Mouse (Mus musculus) embryonic facial prominence, embryonic 12.5 days (tissue): ENCODE results near the gene Slc38a11. TPM values are rescaled to one million over a fixed set of nuclear protein-coding genes. Genes with fewer than 3 reads are reported as not detected.

Experiments used
- ATAC-seq: fragments of 200-750 bp; cut with Nextera tagmentation; 2 replicates; pipeline ENCODE4 v1.8.0; 2017; ENCODE audit not compliant: insufficient number of reproducible peaks, insufficient read depth, low FRiP score, low TSS enrichment
- H3K27ac ChIP-seq: fragments of 300-500 bp; sonication (generic); 2 replicates; pipeline ENCODE4 v1.5.1; 2016; ENCODE audit warnings: mild to moderate bottlenecking
- H3K27me3 ChIP-seq: fragments of 300-500 bp; sonication (generic); 2 replicates; pipeline ENCODE4 v1.6.1; 2016; ENCODE audit warnings: mild to moderate bottlenecking, moderate library complexity
- H3K36me3 ChIP-seq: fragments of 300-500 bp; sonication (generic); 2 replicates; pipeline ENCODE4 v1.6.1; 2016; ENCODE audit warnings: mild to moderate bottlenecking
- H3K4me1 ChIP-seq: fragments of 300-500 bp; sonication (generic); 2 replicates; pipeline ENCODE4 v1.6.1; 2016
- H3K4me2 ChIP-seq: fragments of 300-500 bp; sonication (generic); replicated peaks from 2 replicates; pipeline ENCODE4 v1.6.1; 2016; ENCODE audit warnings: mild to moderate bottlenecking, moderate library complexity
- H3K4me3 ChIP-seq: fragments of 300-500 bp; sonication (generic); 2 replicates; pipeline ENCODE4 v1.5.1; 2016; ENCODE audit warnings: mild to moderate bottlenecking
- H3K9ac ChIP-seq: fragments of 300-500 bp; sonication (generic); 2 replicates; pipeline ENCODE4 v1.6.1; 2016; ENCODE audit warnings: mild to moderate bottlenecking, moderate library complexity
- H3K9me3 ChIP-seq: fragments of 300-500 bp; sonication (generic); 2 replicates; pipeline ENCODE4 v1.6.1; 2016; ENCODE audit warnings: mild to moderate bottlenecking, moderate library complexity
- WGBS: fragments of 180-500 bp; shearing (Covaris S2); methylation state at CpG from one replicate; pipeline ENCODE4 v1.1.7; 2016; 5-methylcytosine and 5-hydroxymethylcytosine counted together
- microRNA-seq: library from miRNA; unstranded; fragments of <30 nt; microRNA quantifications from one replicate; pipeline ENCODE4, GENCODE M21; 2017
- polyA plus RNA-seq: library from polyadenylated mRNA; unstranded; fragments of >200 nt; fragmentation: Nextera tagmentation; extraction: Ambion mirVana; gene quantifications from 2 replicates; pipeline ENCODE4 v1.2.1, GENCODE M21; 2016

The Slc38a11 gene
- polyA plus RNA-seq, 1 experiment from 2014 or later, result 0.96 TPM

- Histone ChIP-seq H3K4me1 (no peaks in the 10 kb centered on the region), H3K9ac (no peak overlapping the region), H3K9me3 (no peaks in the 10 kb centered on the region), H3K27ac (no peak overlapping the region), H3K27me3 (no peaks in the 10 kb centered on the region), H3K4me2 (no peak overlapping the region), H3K4me3 (no peak overlapping the region), H3K36me3 (no peaks in the 10 kb centered on the region)
- no peak for ATAC-seq
- 68% methylated on average over 6 of the region's 6 CpGs for WGBS
Measured at GRCm38 (mm10) chr2:65275443-65276061, 88.3 kb downstream of the Slc38a11 start.

GRCm38 (mm10) chr2:65273910-65274309, 89.9 kb downstream of the Slc38a11 start:
- no peaks in the 10 kb centered on the region for H3K36me3 ChIP-seq
- ATAC-seq, result no peak
- no peaks in the 10 kb centered on the region for H3K9me3 ChIP-seq
- no peak overlapping the region for H3K9ac ChIP-seq
- no peak overlapping the region for H3K27ac ChIP-seq
- no peak overlapping the region for H3K4me2 ChIP-seq
- 28% methylated on average over 2 of the region's 2 CpGs for WGBS
- no peak overlapping the region for H3K4me3 ChIP-seq
- no peaks in the 10 kb centered on the region for H3K27me3 ChIP-seq
- H3K4me1 ChIP-seq, result no peaks in the 10 kb centered on the region

- H3K4me3 ChIP-seq, result no peak overlapping the region
- H3K27me3 ChIP-seq, result no peaks in the 10 kb centered on the region
- no peaks in the 10 kb centered on the region for H3K36me3 ChIP-seq
- H3K4me1 ChIP-seq, result no peaks in the 10 kb centered on the region
- WGBS, result 78% methylated on average over 6 of the region's 6 CpGs
- no peaks in the 10 kb centered on the region for H3K9me3 ChIP-seq
- H3K9ac ChIP-seq, result no peak overlapping the region
- no peak overlapping the region for H3K27ac ChIP-seq
- H3K4me2 ChIP-seq, result no peak overlapping the region
- ATAC-seq, result no peak
Measured at GRCm38 (mm10) chr2:65268731-65269130, 95.1 kb downstream of the Slc38a11 start.

- Histone ChIP-seq H3K27me3 (no peaks in the 10 kb centered on the region), H3K9ac (no peak overlapping the region), H3K27ac (no peak overlapping the region), H3K36me3 (no peaks in the 10 kb centered on the region), H3K4me2 (no peak overlapping the region), H3K9me3 (no peaks in the 10 kb centered on the region), H3K4me1 (no peaks in the 10 kb centered on the region), H3K4me3 (no peak overlapping the region)
- ATAC-seq, result no peak
- WGBS, result 33% methylated on average over 4 of the region's 4 CpGs
Measured at GRCm38 (mm10) chr2:65267834-65268233, 96.0 kb downstream of the Slc38a11 start.

GRCm38 (mm10) chr2:65266576-65267299, 97.1 kb downstream of the Slc38a11 start:
- no peak overlapping the region for H3K4me2 ChIP-seq
- no peaks in the 10 kb centered on the region for H3K27me3 ChIP-seq
- H3K36me3 ChIP-seq, result no peaks in the 10 kb centered on the region
- no peak overlapping the region for H3K4me3 ChIP-seq
- no peak overlapping the region for H3K27ac ChIP-seq
- no peaks in the 10 kb centered on the region for H3K9me3 ChIP-seq
- 80% methylated on average over 5 of the region's 5 CpGs for WGBS
- ATAC-seq, result no peak
- H3K9ac ChIP-seq, result no peak overlapping the region
- H3K4me1 ChIP-seq, result no peaks in the 10 kb centered on the region

Small RNAs within 50 kb of the gene (microRNA-seq; reads per million reads assigned to microRNA genes)
- not detected for gene Mir6337

Other genes with a start within 250 kb of the Slc38a11 start
- 3.2 and 3.3 TPM in 2 replicates for gene Cobll1, start 124.6 kb downstream of the Slc38a11 start, polyA plus RNA-seq
- gene Scn3a, start 203.6 kb upstream of the Slc38a11 start, polyA plus RNA-seq, result 5.1 and 6.2 TPM in 2 replicates